Mouse (Mus musculus) cerebellum, adult 8-10 months (tissue): ENCODE results near the gene Cxcl12.

Source experiments
- DNase-seq: peaks from one replicate; pipeline ENCODE4 v3.0.0; 2022

Cxcl12 gene

DNA sequence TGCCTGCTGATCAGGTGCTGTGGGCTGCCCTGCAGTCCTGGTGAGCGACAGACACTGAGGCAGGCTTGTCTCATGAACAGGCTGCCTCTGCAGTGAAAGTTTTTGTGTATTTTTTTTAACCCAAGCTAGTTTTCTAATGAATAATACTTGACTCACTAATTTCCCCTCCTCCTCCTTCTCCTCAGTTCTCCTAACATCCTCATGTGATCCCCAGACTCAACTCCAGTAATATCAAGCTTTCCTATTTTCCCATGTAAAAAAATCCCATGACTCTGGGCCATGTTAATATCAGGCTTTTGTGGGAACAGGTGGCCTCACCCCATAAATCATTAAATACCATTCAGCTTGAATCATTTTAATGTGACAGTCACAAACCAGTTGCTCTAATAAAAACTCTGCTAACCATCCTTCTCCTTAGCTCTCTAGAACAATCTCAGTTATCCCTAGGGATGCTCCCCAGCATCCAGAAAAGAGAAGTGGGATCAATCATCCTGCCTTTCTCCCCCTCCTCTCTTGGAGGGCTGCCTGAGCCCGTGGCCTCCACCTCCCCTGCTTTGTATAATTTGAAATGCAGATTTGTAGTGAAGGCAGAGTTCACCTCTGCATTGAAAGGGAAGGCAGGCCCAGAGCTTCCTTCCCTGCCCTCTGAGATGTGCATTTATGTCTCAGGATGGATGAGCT, 6.9 kb downstream of the Cxcl12 start:
- DNase-seq: no peak

DNA sequence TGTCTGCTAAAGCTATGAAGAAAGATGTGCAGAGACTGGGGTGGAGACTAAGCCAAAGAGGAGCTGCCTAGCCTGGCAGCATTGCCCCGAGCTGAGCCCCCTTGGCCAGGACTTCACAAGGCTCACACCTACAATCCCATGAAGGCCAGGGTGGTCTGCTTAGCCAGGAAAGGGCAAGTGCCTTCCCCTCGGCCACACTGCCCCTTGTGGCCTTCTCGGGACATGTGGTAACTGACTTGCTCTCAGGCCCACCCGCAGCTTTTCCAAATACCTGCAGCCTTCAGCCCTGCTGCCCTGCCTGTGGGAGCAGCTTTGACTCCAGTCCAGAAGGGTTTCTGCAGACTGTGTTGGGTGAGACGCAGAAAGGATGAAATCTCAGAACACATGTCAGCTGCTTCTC, 8.1 kb downstream of the Cxcl12 start:
- no peak for DNase-seq

DNA sequence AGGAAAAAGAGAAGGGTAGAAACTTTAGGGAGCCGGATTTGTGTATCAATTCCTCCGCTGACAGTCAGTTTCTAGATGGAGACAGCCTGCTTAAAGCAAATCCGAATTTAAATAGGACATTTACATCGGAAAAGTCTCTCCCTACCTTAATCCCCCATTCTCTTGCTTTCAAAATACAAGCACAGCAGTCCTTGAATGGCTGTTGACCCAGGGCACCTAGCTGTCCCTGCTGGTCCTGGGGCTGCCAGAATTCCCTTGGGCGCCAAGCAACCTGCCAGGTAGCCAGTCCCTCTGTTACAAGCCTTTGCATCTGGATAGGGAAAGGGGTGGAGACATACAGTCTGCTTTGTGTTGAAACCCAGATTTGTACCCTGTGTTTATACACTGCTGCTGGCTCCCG, 12.0 kb downstream of the Cxcl12 start:
- DNase-seq: no peak

DNA sequence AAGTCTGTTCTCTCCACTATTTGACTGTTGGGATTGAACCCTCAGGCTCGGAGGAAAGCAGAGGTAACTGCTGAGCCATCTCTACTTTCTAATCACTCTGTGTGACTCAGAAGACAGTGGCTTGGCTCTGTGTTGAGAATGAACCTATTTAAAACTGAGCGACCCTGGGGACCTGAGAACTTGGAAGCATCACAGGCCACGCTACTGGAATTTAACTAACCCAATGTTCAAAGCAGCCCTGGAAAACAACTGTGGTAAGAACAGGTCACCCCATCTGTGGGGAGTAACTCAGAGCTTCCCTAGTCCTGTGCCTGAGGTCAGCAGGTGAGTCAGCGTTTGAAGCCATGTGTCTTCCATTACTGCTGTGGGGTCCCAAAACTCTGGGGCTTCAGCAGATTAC, 17.0 kb downstream of the Cxcl12 start:
- no peak for DNase-seq

DNA sequence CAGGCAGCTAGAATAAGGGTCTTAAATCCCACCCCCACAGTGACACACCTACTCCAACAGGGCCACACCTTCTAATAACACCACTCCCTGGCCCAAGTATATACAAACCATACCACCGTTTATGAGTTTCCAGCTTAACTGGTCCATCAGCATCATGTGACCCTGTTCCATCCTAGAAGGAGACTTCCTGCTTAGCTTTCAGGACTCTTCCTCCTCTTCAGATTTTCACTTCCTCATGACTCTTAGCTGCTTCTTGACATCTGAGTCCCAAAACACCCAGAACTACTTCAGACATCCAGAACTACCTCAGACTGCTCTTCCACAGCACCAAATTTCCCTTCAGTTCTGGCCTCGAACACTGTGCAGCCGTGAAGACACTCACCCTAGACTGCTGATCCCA, 22.1 kb downstream of the Cxcl12 start:
- no peak for DNase-seq

DNA sequence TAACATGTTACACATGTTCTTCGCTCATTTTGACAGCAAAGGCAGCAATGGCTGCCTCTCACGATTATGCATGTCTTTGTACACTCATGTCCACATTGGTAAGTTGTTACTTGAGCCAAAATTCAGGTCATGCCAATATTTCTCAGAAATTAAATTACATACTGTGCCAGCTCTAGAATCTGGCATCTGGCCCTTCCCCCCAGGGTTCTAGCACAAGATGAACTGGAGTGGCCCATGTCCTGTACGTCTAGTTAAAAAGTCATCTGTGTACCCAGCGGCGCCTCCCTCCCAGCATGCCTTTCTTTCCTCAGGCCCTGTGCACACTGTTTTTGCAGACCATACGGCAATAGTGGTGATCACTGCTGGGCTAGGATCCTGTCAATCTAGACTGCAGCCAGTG, 23.4 kb downstream of the Cxcl12 start:
- no peak for DNase-seq

DNA sequence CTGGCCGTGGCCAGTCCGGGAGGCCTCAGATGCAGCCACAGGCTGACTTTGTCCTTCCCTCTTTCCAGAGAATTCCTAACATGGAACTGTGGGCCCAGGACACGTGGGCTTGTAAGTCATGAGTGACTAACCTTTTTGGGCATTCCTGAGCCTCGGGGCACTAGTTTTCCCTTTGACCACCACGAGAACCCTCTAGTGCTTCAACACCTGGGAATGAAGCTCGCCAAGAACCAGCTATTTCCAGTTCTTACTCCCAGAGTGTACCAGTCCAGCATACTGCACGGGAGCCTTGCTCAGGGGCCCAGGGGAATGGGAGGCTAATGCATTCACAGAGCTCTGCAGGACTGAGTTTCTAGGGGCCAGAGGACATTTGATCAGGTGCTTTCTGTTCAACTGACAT, 24.3 kb downstream of the Cxcl12 start:
- no peak for DNase-seq

DNA sequence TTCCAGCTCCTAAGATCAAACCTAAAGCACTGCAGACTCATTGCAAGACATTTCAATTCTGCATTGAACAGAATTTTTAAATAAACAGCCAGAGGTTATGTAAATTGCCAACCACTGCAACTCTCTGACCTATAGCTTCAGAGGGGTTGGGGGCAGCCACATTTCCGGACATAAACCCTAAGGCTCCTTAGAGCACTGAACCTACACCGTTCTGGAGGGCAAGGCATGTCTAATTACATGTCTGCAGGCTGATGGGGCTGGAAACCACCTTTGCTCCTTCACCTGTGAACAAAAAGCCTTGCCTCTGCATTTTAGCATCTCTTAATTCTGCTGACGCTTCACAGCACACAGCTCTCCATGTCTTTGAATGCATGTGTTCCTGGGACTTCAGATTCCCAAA, 26.9 kb downstream of the Cxcl12 start:
- DNase-seq: no peak

DNA sequence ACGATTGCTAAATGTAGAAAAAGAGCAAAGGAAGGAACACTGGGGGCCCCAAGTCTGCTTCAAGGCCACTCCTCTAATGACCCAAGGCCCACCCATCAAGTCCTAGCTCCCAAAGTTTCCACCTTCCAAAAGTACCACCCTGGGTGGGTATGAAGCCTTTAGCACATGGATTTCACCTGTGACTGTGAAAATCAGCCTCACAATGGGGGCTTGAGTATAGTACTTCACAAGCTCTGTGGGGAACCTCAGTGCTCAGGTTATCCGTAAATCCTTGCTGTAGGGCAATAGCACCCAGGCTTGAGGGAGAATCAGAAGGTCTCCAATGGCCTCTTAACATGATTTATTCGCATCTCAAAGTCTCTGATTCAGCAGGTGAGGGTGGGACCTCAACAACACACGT, 30.5 kb downstream of the Cxcl12 start:
- no peak for DNase-seq

DNA sequence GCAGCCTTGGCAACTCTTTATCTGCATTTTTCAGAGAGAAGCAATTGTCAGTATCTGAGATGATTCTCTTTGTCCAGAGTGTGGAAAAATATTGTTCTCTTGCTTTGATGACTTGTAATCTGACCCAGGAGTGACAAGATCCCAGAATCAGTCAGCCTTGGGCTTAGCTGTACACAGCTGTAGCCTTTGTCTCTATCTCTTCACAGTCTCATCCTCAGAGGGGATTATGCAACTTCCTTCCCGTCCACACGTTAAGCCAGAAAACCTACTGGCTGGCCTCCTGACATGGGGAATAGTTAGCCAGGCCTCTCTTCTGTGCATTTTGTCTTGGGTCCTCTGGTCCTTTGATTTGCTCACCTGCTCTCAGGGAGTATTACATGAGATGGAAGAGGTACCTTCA, 31.4 kb downstream of the Cxcl12 start:
- no peak for DNase-seq

DNA sequence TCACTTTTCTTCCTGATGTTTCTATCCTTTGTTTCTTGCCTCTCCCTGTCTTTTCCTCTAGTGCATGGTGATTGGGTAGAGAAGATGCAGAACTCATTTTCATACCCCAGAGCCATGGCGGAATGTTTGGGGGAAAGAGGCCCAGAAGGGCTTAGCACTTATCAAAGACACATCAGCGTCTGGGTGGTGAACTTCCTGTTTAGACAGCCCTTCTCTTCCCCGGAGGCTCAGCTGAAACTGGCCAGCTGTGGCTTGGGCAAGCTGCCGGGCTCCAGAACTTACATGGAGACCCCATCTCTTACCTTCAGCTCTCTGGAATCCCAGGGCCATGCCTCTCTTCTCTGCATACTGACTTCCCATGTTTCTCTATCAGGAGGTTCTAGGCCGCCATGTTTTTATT, 32.6 kb downstream of the Cxcl12 start:
- no peak for DNase-seq

DNA sequence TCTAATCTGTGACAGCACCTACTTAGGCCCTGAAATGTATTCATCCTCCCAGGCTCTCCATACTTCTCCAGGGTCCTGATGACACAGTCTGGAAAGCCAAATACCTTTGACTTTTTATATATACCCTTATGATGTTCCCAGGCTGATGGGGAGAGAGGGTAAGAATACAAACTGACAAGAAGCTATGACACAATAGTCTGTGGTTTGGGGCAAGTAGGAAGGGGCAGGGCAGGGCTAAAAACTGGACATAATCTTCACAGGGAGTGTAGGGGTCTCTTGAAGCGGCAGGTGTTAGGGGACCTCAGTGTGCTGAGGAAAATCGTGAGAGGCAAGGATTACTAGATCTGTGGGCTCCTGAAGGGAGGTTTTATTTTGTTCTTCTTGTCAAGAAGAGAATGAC, 33.1 kb downstream of the Cxcl12 start:
- DNase-seq: no peak

DNA sequence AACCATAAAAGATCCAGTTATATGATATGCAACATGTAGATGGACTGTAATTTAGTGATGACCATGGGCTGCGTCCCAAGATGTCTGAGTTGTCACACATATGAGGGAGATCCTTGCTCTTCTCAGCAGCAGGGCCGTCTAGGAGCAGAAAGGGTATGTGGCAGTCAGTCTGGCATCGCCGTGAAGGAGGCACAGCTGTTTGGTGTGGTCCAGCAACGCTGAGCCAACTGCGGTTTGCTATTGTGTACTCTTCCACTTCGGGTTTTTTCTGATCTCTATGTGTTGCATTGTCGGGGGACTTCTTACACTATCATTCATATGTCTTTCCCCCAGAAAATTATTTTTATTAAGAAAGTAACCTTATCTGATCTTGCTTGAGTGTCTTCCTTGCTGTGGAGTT, 33.5 kb downstream of the Cxcl12 start:
- DNase-seq: no peak

DNA sequence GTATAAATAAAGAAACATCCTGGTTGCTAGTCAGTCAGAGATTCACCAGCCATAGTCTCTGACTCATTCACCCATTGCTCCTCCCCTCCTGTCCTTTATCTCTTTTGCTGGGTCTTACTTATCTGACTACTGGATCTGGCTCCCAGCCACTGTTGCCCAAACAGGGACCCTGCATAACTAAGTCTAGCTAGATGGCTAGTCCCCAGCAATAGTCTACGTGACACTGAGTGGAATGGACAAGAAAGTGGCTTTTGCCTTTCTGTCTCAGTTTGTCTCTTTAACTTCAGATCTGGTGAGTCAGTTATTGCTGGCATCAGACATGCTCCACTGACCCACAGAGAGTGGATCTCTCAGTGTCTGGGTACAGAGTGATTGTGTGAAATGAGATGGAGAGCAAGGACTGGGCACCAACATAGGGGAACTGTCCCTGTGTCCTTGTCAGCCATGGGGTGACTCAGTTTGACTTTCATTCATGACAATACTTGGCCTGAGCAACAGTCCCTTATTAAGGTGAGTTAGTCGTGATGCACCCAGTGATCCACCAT, 34.6 kb downstream of the Cxcl12 start:
- DNase-seq: no peak

DNA sequence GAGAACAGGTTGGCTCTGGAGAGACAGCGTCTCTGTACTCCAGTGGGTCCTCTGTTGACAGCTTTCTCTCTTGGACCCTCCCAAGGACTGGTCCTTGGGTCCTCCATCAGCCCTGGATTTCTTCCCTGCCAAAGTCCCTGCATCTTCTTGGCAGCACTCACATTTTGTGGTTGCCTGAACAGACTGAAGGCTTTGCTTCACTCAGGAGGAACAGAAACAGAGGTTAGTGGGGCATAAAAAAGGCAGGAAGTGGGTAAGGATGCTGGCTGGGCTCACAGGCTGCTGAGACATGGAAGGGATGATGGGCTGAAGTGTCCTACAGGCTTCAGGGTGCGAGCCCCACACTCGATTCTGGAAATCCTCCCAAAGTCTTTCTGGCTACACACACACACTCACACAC, 35.8 kb downstream of the Cxcl12 start:
- no peak for DNase-seq

DNA sequence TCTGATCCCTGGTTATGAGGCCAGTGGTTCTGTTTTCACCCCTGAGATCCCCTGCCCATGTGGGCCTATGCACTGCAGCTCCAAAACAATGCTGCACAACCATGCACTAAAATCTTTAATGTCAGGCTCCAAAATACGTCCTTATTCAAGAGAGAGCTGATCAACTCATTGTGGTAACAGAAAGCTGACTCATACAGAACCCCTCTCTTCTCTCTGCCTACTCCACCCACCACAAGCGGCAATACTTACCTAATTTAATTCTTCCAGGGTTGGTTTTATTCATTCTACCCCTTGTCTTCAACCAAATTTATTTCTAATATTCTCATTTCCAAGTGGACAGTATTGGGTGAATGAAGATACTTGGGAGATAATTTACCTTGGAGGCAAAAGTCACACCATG, 38.5 kb downstream of the Cxcl12 start:
- DNase-seq: no peak

DNA sequence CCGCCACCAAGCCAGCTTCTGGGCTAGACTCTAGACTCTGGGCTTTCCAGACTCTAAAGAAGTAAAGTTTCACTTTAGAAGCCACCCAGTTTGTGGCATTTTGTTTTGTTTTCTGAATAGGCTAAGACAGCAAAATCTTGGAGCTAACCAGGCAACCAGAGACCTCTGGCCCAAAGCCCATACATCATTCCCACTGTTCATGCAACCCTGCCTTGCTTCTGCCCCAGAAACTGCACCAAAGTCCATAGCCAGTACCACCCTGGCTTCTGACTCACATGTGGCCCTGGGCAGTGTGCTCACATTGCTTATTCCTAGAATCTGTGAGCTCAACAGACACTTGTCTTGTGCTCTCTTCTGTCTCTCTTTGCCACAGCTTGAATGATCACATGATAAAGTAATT, 39.0 kb downstream of the Cxcl12 start:
- DNase-seq: no peak

DNA sequence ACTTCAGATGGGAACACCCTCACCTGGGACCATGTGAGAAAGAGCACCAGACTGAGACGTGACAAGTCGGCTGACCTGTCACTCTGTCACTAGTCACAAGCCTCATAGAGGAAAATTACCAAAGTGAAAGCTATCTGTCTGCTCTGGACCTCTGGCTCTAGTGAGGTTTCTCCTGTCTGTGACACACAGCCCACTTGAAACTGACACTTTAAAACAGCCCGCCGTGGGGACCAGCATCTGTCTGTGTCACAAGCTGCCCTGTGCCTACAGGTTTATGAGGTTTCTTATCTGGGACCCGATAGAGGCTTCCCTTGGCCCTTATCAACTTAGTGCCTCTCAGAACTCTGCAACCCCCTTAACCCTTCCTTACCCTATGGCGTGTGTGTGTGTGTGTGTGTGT, 41.8 kb downstream of the Cxcl12 start:
- no peak for DNase-seq

DNA sequence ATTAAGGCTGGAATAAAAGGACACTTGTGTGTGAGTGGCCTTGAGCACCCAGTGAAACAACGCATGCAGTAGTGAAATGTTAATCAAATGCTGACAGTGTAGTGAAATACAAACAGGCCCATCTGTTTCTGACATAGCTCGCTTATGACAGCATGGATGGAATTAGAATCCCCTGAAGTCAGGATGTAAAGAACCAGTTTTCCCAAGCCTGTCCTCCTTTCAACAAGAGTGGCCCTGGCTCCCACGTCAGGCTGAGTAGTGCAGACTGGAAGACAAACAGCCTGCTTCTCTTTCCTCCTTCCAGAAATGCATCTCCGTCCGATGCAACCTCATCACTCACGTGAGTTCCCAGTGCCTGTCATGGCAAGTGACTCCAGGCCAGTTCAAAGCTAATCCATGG, 42.2 kb downstream of the Cxcl12 start:
- no peak for DNase-seq

DNA sequence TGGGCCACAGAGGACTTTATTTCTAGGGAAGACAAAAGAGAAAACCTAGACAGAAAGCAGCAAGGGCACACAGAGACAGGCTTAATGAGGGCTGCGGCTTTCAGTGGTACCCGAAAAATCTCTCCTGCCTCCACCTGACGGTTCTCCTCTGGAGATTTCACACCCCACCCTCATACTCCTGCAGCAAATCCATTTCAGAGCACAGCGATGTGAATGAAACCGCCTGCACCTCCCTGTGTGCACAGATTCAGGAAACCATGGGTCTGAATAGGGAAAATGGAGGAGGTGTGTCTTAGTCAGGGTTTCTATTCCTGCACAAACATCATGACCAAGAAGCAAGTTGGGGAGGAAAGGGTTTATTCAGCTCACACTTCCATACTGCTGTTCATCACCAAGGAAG, 46.2 kb downstream of the Cxcl12 start:
- no peak for DNase-seq

DNA sequence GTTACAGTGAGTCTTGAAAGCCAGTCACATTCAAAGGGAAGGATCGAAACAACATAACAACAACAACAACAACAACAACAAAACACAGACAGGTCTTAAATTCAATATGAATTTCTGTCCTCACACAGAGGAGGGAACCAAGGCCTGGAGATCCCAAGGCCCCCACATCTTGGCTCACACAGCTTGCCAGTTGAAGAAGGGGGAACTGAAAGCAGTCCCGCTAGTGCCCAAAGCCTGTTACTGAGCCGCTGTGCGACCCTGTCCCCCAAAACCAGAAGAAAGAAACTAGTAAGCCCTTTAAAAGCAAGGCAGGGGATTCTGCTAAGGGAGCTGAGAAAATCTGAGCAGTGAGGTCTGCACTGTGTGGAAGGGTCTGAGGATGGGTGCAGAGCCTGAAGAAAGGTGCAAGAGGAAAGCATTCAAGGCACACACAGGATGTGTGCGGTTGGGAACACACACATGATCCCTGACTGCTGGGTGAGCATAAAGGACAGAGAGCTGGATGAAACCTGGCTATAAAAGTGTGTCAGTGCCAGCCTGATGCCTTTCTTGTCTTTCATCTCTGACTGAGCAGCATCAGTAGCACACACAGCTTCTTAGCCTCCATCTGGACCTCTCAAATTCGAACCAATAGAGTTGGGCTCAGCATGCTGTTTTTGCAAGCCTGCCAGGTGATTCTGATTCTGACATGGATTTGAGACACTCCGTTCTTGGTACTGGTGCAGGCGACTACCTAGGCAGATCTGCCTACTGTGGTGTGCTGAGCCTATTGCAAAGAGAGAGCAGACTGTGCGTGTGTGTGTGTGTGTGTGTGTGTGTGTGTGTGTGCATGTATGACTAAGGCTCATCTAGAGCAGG, 50.3 kb downstream of the Cxcl12 start:
- peak; percentile 13 for DNase-seq

DNA sequence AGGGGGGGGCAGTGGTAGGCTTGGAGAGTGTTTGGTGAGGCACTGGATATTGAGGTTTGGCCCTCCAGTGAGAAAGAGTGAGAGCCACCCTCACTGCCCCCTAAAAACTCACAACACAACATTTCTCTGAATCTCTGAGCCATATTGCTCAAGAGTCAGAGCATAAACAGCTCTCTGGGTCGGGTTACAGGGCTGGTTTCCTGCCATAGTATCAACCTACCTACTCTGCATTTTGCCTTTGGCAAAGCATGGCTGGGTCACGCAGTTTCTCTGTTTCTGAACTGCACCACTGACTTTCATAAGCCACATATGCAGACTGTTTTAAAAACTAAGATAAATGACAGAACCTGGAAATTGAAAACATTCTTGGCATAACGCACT, 51.0 kb downstream of the Cxcl12 start:
- no peak for DNase-seq

DNA sequence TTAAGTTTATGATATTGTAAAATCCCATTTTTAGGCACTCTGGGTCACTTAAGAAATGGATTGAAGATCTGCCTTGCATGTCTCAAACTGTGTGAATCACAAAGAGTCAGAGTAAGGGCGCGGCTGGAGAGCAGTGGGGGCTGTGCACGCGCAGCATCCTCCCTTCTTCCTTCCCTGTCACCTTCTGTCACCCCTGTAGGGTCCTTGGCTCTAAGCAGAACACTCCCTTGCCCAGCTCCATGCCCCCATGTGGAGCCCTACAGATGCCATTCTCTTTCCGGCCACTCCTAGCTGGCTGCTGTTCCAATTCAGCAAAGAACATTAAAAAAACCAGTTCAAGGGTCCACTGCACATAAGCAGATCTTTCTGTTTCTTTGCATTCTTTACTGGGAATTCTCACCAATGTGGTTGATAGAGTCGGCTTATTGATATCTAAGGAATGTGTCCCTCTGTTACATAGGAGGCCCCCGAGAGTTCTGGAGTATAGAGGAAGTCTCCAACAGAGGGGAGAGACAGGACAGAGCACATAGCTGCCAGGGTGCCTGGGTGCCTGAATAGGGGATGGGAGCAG, 51.7 kb downstream of the Cxcl12 start:
- peak; percentile 9 for DNase-seq

DNA sequence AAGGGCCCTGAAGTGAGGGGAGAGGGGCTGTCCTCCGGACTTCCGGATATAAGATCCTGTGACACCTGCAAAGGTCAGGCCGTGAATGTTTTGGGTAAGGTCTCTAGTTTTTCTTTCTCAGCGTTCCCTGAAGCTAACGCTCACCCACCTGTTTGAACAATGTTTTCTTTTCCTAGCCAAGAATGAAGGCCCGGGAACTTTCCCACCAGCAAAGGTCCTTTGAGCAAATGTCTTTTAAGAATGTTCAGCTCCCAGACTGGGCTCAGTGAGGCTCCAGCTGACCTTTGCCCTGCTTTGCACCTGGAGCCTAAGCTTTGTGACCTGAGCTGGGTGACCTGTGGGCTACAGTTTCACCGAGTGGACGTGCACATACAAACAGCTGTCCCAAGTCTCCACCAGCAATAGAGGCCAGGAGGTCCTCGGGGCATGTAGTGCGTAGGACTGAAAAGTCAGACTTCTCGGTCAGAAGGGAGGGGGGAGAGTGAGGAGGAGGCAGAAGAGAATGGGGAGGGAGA, 52.6 kb downstream of the Cxcl12 start:
- DNase-seq: no peak
